Mouse (Mus musculus): Measurements from ENCODE around the gene Smagp.

DNA sequence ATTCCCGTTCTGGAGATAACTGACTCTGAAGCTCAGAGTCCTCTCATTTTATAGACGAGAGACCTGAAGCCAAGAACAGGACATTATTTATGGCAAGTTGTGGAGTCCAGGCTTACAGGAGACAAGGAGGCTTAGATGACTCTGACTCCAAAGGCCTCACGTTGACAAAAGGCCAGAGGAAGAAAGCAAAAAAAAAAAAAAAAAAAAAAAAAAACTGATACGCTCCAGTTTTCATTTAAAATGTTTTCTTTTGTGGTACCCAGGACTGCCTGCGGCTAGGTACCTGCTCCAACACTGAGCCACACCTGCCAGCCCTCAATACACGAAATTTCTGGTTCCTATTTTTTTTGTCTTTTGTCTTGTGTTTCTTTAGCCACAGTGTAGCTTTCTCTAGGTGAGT, 30.7 kb upstream of the Smagp start:
- TF ChIP-seq CTCF (IDR thresholded peaks at IDR 0.05; ENCODE audit: low read depth, low read length): no peak
- no peak for TF ChIP-seq POLR2A (IDR thresholded peaks at IDR 0.05; ENCODE audit: borderline replicate concordance, low read depth, low read length)

Data from bone marrow macrophage, adult 2 months (primary cell).